Mouse (Mus musculus): ENCODE data around the gene Tsks. TPM values are rescaled to one million over a fixed set of nuclear protein-coding genes. Genes with fewer than 3 reads are reported as not detected.

Tsks gene
- polyA plus RNA-seq (2014; fragmentation: Illumina TruSeq; extraction: RNeasy Lipid Tissue Mini Kit (QIAGEN cat#74804); ENCODE audit: insufficient read depth, low read depth, low replicate concordance), result not detected

DNA sequence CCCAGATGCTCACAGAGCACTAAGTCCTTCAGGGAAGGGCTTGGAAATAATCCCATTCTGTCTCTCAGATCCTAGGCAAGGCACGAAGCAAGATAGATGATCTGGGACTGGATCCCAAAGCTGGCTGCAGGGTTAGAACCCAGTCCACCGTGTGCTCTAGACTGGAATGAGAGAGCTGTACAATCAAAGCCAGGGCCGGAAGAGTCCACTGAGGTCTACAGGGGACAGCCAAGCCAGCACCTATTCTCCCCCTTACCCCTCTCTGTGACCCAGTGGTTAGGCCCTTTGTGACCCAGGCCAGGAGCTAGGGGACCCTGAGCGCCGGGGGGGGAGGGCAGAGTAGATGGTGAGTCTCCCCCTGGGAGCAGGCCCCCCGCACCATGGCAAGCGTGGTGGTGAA, at the start of gene Tsks:
Tsks (plus strand) TSS at position 301 of the 400 bp plus-strand sequence.

DNA sequence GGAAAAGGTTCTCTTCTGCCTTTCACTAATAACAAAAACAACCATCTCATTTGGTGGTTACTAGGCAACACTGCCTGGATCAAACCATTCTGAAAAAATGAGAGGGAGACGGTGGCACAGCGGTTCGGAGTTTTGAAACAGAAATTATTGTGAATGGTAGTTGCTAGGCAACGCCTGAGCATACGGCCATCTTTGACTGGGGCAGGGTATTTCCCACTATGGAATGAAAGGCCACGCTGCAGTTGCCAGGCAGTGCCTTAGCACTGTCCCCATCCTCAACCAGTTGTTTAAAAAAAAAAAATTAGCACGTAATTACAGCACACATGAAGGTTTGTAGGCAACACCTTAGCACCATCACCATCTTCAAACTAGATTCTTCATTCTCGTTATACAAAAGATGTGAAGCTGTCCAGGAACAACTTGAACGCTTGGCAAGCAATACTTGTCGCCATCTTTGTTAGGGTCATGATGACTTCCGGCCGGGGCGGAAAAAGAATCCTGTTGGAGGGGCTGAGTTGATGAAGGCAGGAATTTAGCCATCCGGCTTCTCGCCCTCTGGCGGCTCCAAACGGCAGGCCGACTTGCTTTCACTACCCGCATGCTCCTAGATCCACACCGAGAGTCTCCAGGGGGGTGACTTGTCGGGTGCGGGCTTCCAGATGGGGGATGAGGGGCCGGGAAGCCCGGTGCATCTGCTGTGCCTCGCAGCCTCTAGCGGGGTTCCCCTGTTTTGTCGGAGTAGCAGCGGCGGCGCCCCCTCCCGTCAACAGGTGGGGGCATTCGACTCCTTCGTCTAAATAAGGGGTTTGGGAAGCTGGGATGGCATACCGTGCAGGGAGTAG, 47.2 kb upstream of the Tsks start, which contains the start of gene Fuz:
Fuz (plus strand) TSS at position 487 of the 842 bp plus-strand sequence.

DNA sequence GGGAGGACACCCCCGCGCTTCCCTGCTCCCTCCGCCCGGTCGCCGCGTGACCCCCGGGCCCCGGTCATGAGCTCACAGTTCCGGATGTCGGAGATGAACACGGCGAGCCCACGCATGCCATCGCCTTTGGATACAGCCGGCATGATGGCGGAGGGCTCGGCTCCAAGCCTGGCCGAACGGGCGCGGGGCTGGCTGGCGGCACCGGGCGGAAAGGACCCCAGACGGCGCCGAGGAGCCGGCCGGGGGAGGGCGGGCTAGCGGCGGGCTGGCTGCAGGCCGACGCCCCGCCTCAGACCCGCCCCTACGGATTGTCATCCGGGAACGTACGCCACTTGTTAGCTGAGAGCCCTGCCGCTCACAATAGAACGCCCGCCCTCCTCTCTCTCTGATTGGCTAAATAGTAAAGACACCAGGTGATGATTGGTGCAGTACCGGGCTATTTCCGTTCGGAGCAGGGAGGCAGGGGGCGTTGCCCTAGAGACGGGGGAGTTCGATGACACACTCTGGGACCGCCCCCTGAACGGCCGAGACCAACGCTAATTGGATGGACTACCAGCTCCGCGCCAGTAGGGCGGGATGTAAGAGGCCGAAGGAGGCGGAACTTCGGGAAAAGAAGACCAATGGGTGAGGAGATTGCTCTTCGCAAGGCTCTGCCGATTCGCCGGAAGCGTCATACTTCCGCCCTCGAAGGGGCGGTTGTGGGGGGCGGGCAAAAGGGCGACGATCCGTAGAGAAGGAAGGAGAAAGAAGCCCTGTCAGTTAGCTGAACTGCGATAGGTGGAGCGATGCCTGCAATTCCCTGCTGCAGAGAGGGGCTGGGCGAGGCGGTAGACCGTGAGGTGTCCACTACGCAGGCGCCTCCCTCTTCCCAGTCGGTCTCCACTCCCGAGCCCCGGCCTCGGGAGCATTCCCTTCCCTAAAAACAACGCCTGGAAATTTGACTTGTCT, 13.5 kb upstream of the Tsks start, which contains the start of gene Ap2a1:
Ap2a1 (minus strand) TSS at position 293 of the 948 bp plus-strand sequence.

DNA sequence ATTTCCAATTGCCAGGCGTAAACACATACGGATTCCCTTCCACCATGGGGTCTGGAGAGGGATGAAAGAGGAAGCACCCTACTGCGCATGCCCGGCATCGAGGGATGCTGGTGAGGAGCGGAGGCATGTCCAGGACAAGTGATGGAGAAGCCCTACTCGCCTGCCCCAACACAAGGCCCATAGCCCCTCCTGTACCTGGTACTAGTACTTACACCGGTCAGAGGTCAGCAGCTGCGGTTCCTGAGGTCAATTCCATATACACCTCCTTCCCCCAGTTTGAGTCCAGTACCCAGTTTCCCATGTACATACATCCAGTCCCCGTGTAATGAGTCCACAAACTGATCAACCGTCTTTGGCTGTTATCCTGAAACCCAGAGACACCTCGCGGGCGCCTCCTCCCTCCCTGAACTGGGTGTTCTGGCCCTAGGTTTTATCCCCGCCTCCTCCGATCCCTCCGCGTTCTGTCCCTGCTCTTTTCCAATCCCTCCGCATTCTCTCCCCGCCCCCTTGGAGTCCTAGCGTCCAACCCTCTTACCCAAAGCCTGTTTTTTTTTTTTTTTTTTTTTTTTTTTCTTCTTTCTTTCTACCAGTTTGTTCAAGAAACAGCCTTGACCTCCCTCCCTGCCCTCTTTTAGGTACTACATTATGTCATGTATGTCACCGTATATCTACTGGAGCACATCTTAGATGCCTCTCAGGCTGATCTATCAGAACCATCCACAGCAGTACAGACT, 31.5 kb downstream of the Tsks start, which contains the start of gene Cpt1c:
Cpt1c (minus strand) TSS at position 469 of the 734 bp plus-strand sequence.

DNA sequence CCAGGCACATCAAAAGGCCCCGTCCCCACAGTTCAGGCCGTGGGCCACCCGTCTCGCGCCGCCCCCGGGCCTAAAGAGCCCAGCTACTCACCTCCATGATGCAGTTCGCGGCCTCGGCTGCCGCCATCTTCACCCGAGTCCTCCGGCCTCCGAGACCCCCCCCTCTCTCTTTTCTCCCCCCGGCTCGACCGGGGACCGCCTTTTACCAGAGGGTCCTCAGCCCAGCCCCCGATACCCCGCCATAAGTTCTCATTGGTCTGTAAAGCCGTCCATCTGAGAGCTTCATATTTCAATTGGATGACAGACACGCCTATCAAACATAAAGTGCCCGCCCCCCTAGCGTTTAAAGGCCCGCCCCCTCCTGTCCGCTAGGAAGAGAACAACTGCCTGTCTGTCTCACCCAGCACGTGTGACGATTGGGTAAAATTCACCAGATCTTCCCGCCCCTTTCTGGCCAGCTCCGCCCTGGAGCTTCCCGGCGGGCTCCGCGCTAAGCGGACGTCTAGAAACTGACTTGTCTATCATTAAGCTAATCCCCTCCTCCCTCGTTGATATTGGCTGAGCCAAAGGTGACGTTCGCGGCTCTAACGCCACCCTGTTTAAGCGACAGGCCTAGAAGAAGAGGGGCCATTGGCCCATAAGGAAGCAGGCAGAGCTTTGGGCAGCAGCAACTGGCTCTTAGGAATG, 43.3 kb downstream of the Tsks start, which contains the start of gene Prmt1:
Prmt1 (minus strand) TSS at position 377 of the 687 bp plus-strand sequence.

DNA sequence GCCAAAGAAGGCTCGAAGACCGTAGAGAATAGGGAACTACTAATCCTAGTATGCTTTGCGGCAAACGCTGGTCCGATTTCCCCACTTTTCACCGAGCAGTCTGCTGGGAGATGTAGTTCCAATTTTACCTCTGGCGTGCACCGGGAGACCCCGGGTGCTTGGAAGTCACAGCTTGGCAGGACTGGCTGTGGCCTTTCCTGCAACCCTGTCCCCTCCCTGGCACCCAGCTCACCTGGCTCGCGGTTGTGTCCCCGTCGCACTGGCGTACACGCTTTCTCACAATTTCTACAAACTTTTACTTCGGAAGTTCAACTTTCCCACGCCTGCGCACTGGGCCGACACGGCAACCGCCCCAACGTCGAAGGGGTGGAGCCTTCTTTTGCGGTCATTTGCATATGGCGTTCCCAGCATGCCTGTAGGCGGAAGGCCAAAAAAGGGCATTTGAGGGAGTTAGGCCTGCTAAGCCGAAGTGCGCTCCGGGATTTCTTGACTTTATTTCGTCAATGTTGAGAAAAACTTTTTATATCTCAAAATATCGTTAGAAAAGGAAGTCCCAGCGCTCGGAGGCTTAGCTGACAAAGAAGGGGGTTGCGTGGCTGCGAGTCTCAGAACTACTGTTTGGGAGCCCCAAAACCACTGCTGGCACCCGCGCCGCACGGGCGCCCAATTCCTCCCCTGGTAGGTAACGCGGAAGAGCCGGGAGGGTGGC, 54.4 kb downstream of the Tsks start, which contains the start of gene Irf3:
Irf3 (plus strand) TSS at position 418 of the 709 bp plus-strand sequence.

DNA sequence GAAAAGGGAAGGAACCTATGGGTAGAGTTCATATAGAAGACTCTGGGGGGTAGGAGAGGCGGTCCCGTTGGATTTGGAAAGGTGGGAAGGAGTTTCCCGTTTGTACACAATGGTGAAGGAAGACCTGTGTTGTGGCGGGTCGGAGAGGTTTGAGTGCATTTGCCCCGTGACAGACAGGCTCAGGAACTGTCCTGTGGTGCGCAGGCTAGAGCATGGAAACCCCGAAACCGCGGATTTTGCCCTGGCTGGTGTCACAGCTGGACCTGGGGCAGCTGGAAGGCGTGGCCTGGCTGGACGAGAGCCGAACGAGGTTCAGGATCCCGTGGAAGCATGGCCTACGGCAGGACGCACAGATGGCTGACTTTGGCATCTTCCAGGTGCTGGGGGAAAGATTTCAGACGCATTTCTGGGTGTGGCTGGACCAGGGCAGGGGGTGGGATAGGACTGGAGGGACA, 55.5 kb downstream of the Tsks start, which contains the start of gene Bcl2l12:
Bcl2l12 (minus strand) TSS at position 212 of the 455 bp plus-strand sequence.

Other genes starting within 250 kb of the Tsks start
- not detected for gene Izumo2, start 234.5 kb upstream of the Tsks start, polyA plus RNA-seq (2014; fragmentation: Illumina TruSeq; extraction: RNeasy Lipid Tissue Mini Kit (QIAGEN cat#74804); ENCODE audit: insufficient read depth, low read depth, low replicate concordance)
- 29.2 TPM for gene Vrk3, start 194.8 kb upstream of the Tsks start, polyA plus RNA-seq (2014; fragmentation: Illumina TruSeq; extraction: RNeasy Lipid Tissue Mini Kit (QIAGEN cat#74804); ENCODE audit: insufficient read depth, low read depth, low replicate concordance)
- 0.11 TPM for gene Zfp473, start 192.2 kb upstream of the Tsks start, polyA plus RNA-seq (2014; fragmentation: Illumina TruSeq; extraction: RNeasy Lipid Tissue Mini Kit (QIAGEN cat#74804); ENCODE audit: insufficient read depth, low read depth, low replicate concordance)
- gene Nup62, start 127.1 kb upstream of the Tsks start, polyA plus RNA-seq (2014; fragmentation: Illumina TruSeq; extraction: RNeasy Lipid Tissue Mini Kit (QIAGEN cat#74804); ENCODE audit: insufficient read depth, low read depth, low replicate concordance), result 14.9 TPM
- 3.1 TPM for gene Il4i1, start 126.8 kb upstream of the Tsks start, polyA plus RNA-seq (2014; fragmentation: Illumina TruSeq; extraction: RNeasy Lipid Tissue Mini Kit (QIAGEN cat#74804); ENCODE audit: insufficient read depth, low read depth, low replicate concordance)
- gene Atf5, start 126.5 kb upstream of the Tsks start, polyA plus RNA-seq (2014; fragmentation: Illumina TruSeq; extraction: RNeasy Lipid Tissue Mini Kit (QIAGEN cat#74804); ENCODE audit: insufficient read depth, low read depth, low replicate concordance), result 83.0 TPM
- gene Akt1s1, start 94.2 kb upstream of the Tsks start, polyA plus RNA-seq (2014; fragmentation: Illumina TruSeq; extraction: RNeasy Lipid Tissue Mini Kit (QIAGEN cat#74804); ENCODE audit: insufficient read depth, low read depth, low replicate concordance), result 36.7 TPM
- 46.8 TPM for gene Tbc1d17, start 94.1 kb upstream of the Tsks start, polyA plus RNA-seq (2014; fragmentation: Illumina TruSeq; extraction: RNeasy Lipid Tissue Mini Kit (QIAGEN cat#74804); ENCODE audit: insufficient read depth, low read depth, low replicate concordance)
- gene Pnkp, start 86.1 kb upstream of the Tsks start, polyA plus RNA-seq (2014; fragmentation: Illumina TruSeq; extraction: RNeasy Lipid Tissue Mini Kit (QIAGEN cat#74804); ENCODE audit: insufficient read depth, low read depth, low replicate concordance), result 27.8 TPM
- 127 TPM for gene Ptov1, start 73.4 kb upstream of the Tsks start, polyA plus RNA-seq (2014; fragmentation: Illumina TruSeq; extraction: RNeasy Lipid Tissue Mini Kit (QIAGEN cat#74804); ENCODE audit: insufficient read depth, low read depth, low replicate concordance)
- gene Med25, start 50.5 kb upstream of the Tsks start, polyA plus RNA-seq (2014; fragmentation: Illumina TruSeq; extraction: RNeasy Lipid Tissue Mini Kit (QIAGEN cat#74804); ENCODE audit: insufficient read depth, low read depth, low replicate concordance), result 22.3 TPM
- gene Fuz, start 47.1 kb upstream of the Tsks start, polyA plus RNA-seq (2014; fragmentation: Illumina TruSeq; extraction: RNeasy Lipid Tissue Mini Kit (QIAGEN cat#74804); ENCODE audit: insufficient read depth, low read depth, low replicate concordance), result 20.0 TPM
- 23.2 TPM for gene Ap2a1, start 13.7 kb upstream of the Tsks start, polyA plus RNA-seq (2014; fragmentation: Illumina TruSeq; extraction: RNeasy Lipid Tissue Mini Kit (QIAGEN cat#74804); ENCODE audit: insufficient read depth, low read depth, low replicate concordance)
- 2.5 TPM for gene Cpt1c, start 31.6 kb downstream of the Tsks start, polyA plus RNA-seq (2014; fragmentation: Illumina TruSeq; extraction: RNeasy Lipid Tissue Mini Kit (QIAGEN cat#74804); ENCODE audit: insufficient read depth, low read depth, low replicate concordance)
- 126 TPM for gene Prmt1, start 43.4 kb downstream of the Tsks start, polyA plus RNA-seq (2014; fragmentation: Illumina TruSeq; extraction: RNeasy Lipid Tissue Mini Kit (QIAGEN cat#74804); ENCODE audit: insufficient read depth, low read depth, low replicate concordance)
- gene Irf3, start 54.4 kb downstream of the Tsks start, polyA plus RNA-seq (2014; fragmentation: Illumina TruSeq; extraction: RNeasy Lipid Tissue Mini Kit (QIAGEN cat#74804); ENCODE audit: insufficient read depth, low read depth, low replicate concordance), result 71.8 TPM
- gene Bcl2l12, start 55.5 kb downstream of the Tsks start, polyA plus RNA-seq (2014; fragmentation: Illumina TruSeq; extraction: RNeasy Lipid Tissue Mini Kit (QIAGEN cat#74804); ENCODE audit: insufficient read depth, low read depth, low replicate concordance), result 14.9 TPM
- 15.5 TPM for gene Scaf1, start 73.2 kb downstream of the Tsks start, polyA plus RNA-seq (2014; fragmentation: Illumina TruSeq; extraction: RNeasy Lipid Tissue Mini Kit (QIAGEN cat#74804); ENCODE audit: insufficient read depth, low read depth, low replicate concordance)
- 170 TPM for gene Rras, start 74.8 kb downstream of the Tsks start, polyA plus RNA-seq (2014; fragmentation: Illumina TruSeq; extraction: RNeasy Lipid Tissue Mini Kit (QIAGEN cat#74804); ENCODE audit: insufficient read depth, low read depth, low replicate concordance)
- gene Prr12, start 109.7 kb downstream of the Tsks start, polyA plus RNA-seq (2014; fragmentation: Illumina TruSeq; extraction: RNeasy Lipid Tissue Mini Kit (QIAGEN cat#74804); ENCODE audit: insufficient read depth, low read depth, low replicate concordance), result 10.4 TPM
- gene Nosip, start 119.2 kb downstream of the Tsks start, polyA plus RNA-seq (2014; fragmentation: Illumina TruSeq; extraction: RNeasy Lipid Tissue Mini Kit (QIAGEN cat#74804); ENCODE audit: insufficient read depth, low read depth, low replicate concordance), result 36.8 TPM
- gene Prrg2, start 119.5 kb downstream of the Tsks start, polyA plus RNA-seq (2014; fragmentation: Illumina TruSeq; extraction: RNeasy Lipid Tissue Mini Kit (QIAGEN cat#74804); ENCODE audit: insufficient read depth, low read depth, low replicate concordance), result 23.4 TPM
- 83.1 TPM for gene Rcn3, start 149.0 kb downstream of the Tsks start, polyA plus RNA-seq (2014; fragmentation: Illumina TruSeq; extraction: RNeasy Lipid Tissue Mini Kit (QIAGEN cat#74804); ENCODE audit: insufficient read depth, low read depth, low replicate concordance)
- gene Fcgrt, start 160.6 kb downstream of the Tsks start, polyA plus RNA-seq (2014; fragmentation: Illumina TruSeq; extraction: RNeasy Lipid Tissue Mini Kit (QIAGEN cat#74804); ENCODE audit: insufficient read depth, low read depth, low replicate concordance), result 91.4 TPM
- gene Rps11, start 181.2 kb downstream of the Tsks start, polyA plus RNA-seq (2014; fragmentation: Illumina TruSeq; extraction: RNeasy Lipid Tissue Mini Kit (QIAGEN cat#74804); ENCODE audit: insufficient read depth, low read depth, low replicate concordance), result 1,585 TPM
- gene Rpl13a, start 185.6 kb downstream of the Tsks start, polyA plus RNA-seq (2014; fragmentation: Illumina TruSeq; extraction: RNeasy Lipid Tissue Mini Kit (QIAGEN cat#74804); ENCODE audit: insufficient read depth, low read depth, low replicate concordance), result 3,762 TPM
- not detected for gene Gm45713, start 193.0 kb downstream of the Tsks start, polyA plus RNA-seq (2014; fragmentation: Illumina TruSeq; extraction: RNeasy Lipid Tissue Mini Kit (QIAGEN cat#74804); ENCODE audit: insufficient read depth, low read depth, low replicate concordance)
- gene Flt3l, start 193.2 kb downstream of the Tsks start, polyA plus RNA-seq (2014; fragmentation: Illumina TruSeq; extraction: RNeasy Lipid Tissue Mini Kit (QIAGEN cat#74804); ENCODE audit: insufficient read depth, low read depth, low replicate concordance), result 39.0 TPM
- gene Pih1d1, start 211.1 kb downstream of the Tsks start, polyA plus RNA-seq (2014; fragmentation: Illumina TruSeq; extraction: RNeasy Lipid Tissue Mini Kit (QIAGEN cat#74804); ENCODE audit: insufficient read depth, low read depth, low replicate concordance), result 55.1 TPM
- 21.1 TPM for gene Aldh16a1, start 211.4 kb downstream of the Tsks start, polyA plus RNA-seq (2014; fragmentation: Illumina TruSeq; extraction: RNeasy Lipid Tissue Mini Kit (QIAGEN cat#74804); ENCODE audit: insufficient read depth, low read depth, low replicate concordance)
- gene Slc17a7, start 220.7 kb downstream of the Tsks start, polyA plus RNA-seq (2014; fragmentation: Illumina TruSeq; extraction: RNeasy Lipid Tissue Mini Kit (QIAGEN cat#74804); ENCODE audit: insufficient read depth, low read depth, low replicate concordance), result 1.1 TPM
- gene Gfy, start 236.4 kb downstream of the Tsks start, polyA plus RNA-seq (2014; fragmentation: Illumina TruSeq; extraction: RNeasy Lipid Tissue Mini Kit (QIAGEN cat#74804); ENCODE audit: insufficient read depth, low read depth, low replicate concordance), result not detected
- gene Pth2, start 237.8 kb downstream of the Tsks start, polyA plus RNA-seq (2014; fragmentation: Illumina TruSeq; extraction: RNeasy Lipid Tissue Mini Kit (QIAGEN cat#74804); ENCODE audit: insufficient read depth, low read depth, low replicate concordance), result not detected